Mouse (Mus musculus) kidney, postnatal 36 days (tissue): ENCODE data around the gene Rps15a.

Experiments
- DNase-seq, 2 experiments: peaks; one replicate each; pipeline ENCODE4 v3.0.0; 2021 to 2022; ENCODE audit warnings: mixed read lengths in 2 of 2

The Rps15a gene

GRCm38 (mm10) chr7:118115533-118115876 is 483 bp downstream of the Rps15a start:
- peak in 1 of 2 experiments; percentile 32 for DNase-seq

- no peak for DNase-seq
Observed at GRCm38 (mm10) chr7:118113541-118114297, 2.3 kb downstream of the Rps15a start.

- no peak for DNase-seq
Observed at GRCm38 (mm10) chr7:118111128-118111527, 4.9 kb downstream of the Rps15a start.

GRCm38 (mm10) chr7:118107671-118108070 is 8.3 kb downstream of the Rps15a start:
- no peak for DNase-seq

GRCm38 (mm10) chr7:118104458-118105052 is 11.4 kb downstream of the Rps15a start:
- DNase-seq = no peak

- DNase-seq = no peak
Observed at GRCm38 (mm10) chr7:118103462-118104379, 12.3 kb downstream of the Rps15a start.

- peak in 1 of 2 experiments; percentile 33 for DNase-seq
Observed at GRCm38 (mm10) chr7:118102678-118103461, 13.1 kb downstream of the Rps15a start.

GRCm38 (mm10) chr7:118102231-118102630 is 13.8 kb downstream of the Rps15a start:
- peak in 1 of 2 experiments; percentile 56 for DNase-seq

GRCm38 (mm10) chr7:118097615-118098014 is 18.4 kb downstream of the Rps15a start:
- no peak for DNase-seq

- no peak for DNase-seq
Observed at GRCm38 (mm10) chr7:118079987-118080386, 36.0 kb downstream of the Rps15a start.

- DNase-seq = no peak
Observed at GRCm38 (mm10) chr7:118079097-118079496, 36.9 kb downstream of the Rps15a start.

GRCm38 (mm10) chr7:118067261-118067660 is 48.7 kb downstream of the Rps15a start:
- no peak for DNase-seq

GRCm38 (mm10) chr7:118056300-118056699 is 59.7 kb downstream of the Rps15a start:
- DNase-seq = no peak
